Mouse (Mus musculus): ENCODE data around the gene Ptpro. TPM values are rescaled to one million over a fixed set of nuclear protein-coding genes. Genes with fewer than 3 reads are reported as not detected.

Gene Ptpro
- polyA plus RNA-seq, 1 experiment = 2.7 TPM

DNA sequence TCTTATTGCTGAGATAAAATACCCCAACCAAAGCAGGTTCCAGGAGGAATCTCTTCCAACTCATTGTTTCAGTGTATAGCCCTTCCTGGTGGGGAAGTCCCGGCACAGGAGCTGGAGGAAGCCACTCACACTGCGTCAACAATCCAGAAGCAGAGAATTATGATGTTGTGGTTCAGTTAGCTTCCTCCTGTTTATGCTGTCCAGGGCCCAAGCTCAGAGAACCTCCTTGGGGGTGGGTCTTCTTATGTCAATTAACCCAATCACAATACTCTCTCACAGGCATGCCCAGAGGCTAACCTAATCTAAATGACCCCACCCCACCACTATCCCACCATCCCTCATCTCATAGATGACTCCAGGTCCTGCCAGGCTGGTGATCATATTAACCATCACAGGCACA lies 160.9 kb downstream of the Ptpro start:
- DNase-seq = no peak
- WGBS = 25% methylated on average over 2 of the region's 2 CpGs
- Histone ChIP-seq H3K4me1 (replicated peaks; ENCODE audit: control insufficient read depth, insufficient read depth, low read length) (no peaks in the 10 kb centered on the region), H3K27ac (ENCODE audit: control insufficient read depth, insufficient read depth, low read length) (no peak overlapping the region), H3K4me3 (ENCODE audit: control insufficient read depth, insufficient read depth, low read length) (no peak overlapping the region), H3K36me3 (ENCODE audit: control insufficient read depth, insufficient read depth, low read length) (no peaks in the 10 kb centered on the region), H3K27me3 (ENCODE audit: control insufficient read depth, insufficient read depth, low read length) (no peaks in the 10 kb centered on the region)
- TF ChIP-seq CTCF (IDR thresholded peaks at IDR 0.05; ENCODE audit: borderline replicate concordance, control insufficient read depth, extremely low read depth, insufficient read depth, low read length, poor library complexity) (no peak), POLR2A (IDR thresholded peaks at IDR 0.05; ENCODE audit: control insufficient read depth, extremely low read depth, insufficient read depth, low read length, poor library complexity) (no peak)

DNA sequence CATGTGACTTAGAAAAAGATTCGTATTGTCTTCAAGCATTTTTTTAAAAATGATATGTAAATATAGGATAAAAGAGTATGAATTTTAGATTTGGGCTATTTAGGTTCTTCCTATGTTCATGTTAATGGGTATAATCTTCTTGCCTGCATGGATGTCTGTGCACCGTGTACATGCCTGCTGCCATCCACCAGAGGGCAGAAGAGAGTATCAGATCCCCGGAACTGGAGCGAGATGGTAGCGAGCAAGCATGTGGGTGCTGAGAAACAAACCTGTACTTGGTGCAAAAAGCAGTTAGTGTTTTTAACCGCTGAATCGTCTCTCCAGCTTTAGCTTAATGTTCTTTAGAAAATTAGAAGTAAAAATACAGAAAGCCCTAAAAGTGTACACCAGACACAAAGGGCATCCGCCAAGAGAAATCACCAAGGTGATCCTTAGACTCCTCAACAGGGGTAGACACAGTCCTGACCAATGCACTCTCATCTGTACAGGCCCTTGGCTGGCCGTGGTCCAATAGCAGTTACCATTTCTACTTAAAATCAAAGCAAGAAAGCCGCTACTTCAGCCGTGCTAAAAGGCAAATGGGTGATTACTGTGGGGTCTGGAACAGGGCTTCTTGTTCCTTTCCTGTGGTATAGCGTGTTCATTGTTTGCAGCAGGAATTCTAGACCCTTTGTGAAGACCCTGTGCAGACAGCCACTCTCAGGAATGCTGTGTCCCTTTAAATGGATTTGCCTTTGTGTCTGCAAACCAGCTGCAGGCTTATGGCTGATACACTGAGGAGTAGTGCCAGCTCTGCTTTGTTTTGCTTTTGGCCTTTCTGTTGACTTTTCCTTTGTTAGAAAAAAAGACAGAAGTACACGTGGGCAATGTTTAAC lies 162.6 kb downstream of the Ptpro start:
- peak; percentile 58; the same call in 1 of the 2 replicates for TF ChIP-seq CTCF (IDR thresholded peaks at IDR 0.05; ENCODE audit: borderline replicate concordance, control insufficient read depth, extremely low read depth, insufficient read depth, low read length, poor library complexity)
- TF ChIP-seq POLR2A (IDR thresholded peaks at IDR 0.05; ENCODE audit: control insufficient read depth, extremely low read depth, insufficient read depth, low read length, poor library complexity) = no peak
- Histone ChIP-seq H3K4me1 (replicated peaks; ENCODE audit: control insufficient read depth, insufficient read depth, low read length) (no peaks in the 10 kb centered on the region), H3K36me3 (ENCODE audit: control insufficient read depth, insufficient read depth, low read length) (no peaks in the 10 kb centered on the region), H3K4me3 (ENCODE audit: control insufficient read depth, insufficient read depth, low read length) (no peak overlapping the region), H3K27ac (ENCODE audit: control insufficient read depth, insufficient read depth, low read length) (no peak overlapping the region), H3K27me3 (ENCODE audit: control insufficient read depth, insufficient read depth, low read length) (no peaks in the 10 kb centered on the region)
- peak; percentile 34 for DNase-seq
- WGBS = 57% methylated on average over 13 of the region's 13 CpGs

DNA sequence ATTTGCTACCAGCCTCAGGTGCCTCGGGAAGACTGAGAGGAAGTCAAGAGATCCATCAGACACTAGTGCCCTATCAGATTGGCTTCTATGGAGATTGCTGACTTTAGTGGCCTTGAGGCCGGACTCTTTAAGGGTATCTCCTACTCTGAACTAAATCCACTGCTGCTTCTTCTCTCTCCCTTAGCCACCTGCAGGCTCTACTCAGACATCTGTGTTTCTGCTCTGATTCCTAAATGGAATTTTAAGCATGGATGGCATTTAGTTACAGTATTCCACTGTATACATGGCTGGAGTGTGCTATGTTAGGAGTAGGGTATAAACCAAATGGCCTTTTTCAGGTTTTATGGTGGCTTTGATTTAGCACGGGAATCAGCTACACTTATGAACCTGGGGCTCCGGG lies 170.7 kb downstream of the Ptpro start:
- WGBS = 80% methylated on average over 4 of the region's 4 CpGs
- Histone ChIP-seq H3K36me3 (ENCODE audit: control insufficient read depth, insufficient read depth, low read length) (no peaks in the 10 kb centered on the region), H3K4me3 (ENCODE audit: control insufficient read depth, insufficient read depth, low read length) (no peak overlapping the region), H3K27me3 (ENCODE audit: control insufficient read depth, insufficient read depth, low read length) (no peaks in the 10 kb centered on the region), H3K27ac (ENCODE audit: control insufficient read depth, insufficient read depth, low read length) (no peak overlapping the region), H3K4me1 (replicated peaks; ENCODE audit: control insufficient read depth, insufficient read depth, low read length) (no peaks in the 10 kb centered on the region)
- DNase-seq = no peak
- TF ChIP-seq CTCF (IDR thresholded peaks at IDR 0.05; ENCODE audit: borderline replicate concordance, control insufficient read depth, extremely low read depth, insufficient read depth, low read length, poor library complexity) = no peak
- no peak for TF ChIP-seq POLR2A (IDR thresholded peaks at IDR 0.05; ENCODE audit: control insufficient read depth, extremely low read depth, insufficient read depth, low read length, poor library complexity)

DNA sequence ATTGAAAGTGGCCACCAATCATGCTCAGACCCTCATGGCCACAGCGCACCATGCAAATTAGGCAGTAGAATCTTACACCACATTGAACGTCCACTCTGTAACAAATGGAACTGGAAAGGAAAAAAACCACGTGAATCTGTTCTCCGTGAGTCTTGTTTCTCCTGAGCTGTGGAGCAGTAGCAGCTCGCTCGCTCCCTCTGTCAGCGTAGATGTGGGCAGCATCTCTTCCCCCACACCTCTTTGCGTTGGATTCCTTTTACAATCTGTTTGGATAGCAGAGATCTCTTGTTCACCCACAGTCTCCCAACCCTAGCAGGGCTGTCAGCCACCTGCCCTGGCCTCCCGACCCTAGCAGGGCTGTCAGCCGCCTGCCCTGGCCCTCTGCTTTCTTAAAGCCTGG lies 171.7 kb downstream of the Ptpro start:
- Histone ChIP-seq H3K27ac (ENCODE audit: control insufficient read depth, insufficient read depth, low read length) (no peak overlapping the region), H3K4me1 (replicated peaks; ENCODE audit: control insufficient read depth, insufficient read depth, low read length) (no peaks in the 10 kb centered on the region), H3K27me3 (ENCODE audit: control insufficient read depth, insufficient read depth, low read length) (no peaks in the 10 kb centered on the region), H3K4me3 (ENCODE audit: control insufficient read depth, insufficient read depth, low read length) (no peak overlapping the region), H3K36me3 (ENCODE audit: control insufficient read depth, insufficient read depth, low read length) (no peaks in the 10 kb centered on the region)
- no peak for TF ChIP-seq CTCF (IDR thresholded peaks at IDR 0.05; ENCODE audit: borderline replicate concordance, control insufficient read depth, extremely low read depth, insufficient read depth, low read length, poor library complexity)
- no peak for TF ChIP-seq POLR2A (IDR thresholded peaks at IDR 0.05; ENCODE audit: control insufficient read depth, extremely low read depth, insufficient read depth, low read length, poor library complexity)
- no peak for DNase-seq
- WGBS = 91% methylated on average over 10 of the region's 10 CpGs

DNA sequence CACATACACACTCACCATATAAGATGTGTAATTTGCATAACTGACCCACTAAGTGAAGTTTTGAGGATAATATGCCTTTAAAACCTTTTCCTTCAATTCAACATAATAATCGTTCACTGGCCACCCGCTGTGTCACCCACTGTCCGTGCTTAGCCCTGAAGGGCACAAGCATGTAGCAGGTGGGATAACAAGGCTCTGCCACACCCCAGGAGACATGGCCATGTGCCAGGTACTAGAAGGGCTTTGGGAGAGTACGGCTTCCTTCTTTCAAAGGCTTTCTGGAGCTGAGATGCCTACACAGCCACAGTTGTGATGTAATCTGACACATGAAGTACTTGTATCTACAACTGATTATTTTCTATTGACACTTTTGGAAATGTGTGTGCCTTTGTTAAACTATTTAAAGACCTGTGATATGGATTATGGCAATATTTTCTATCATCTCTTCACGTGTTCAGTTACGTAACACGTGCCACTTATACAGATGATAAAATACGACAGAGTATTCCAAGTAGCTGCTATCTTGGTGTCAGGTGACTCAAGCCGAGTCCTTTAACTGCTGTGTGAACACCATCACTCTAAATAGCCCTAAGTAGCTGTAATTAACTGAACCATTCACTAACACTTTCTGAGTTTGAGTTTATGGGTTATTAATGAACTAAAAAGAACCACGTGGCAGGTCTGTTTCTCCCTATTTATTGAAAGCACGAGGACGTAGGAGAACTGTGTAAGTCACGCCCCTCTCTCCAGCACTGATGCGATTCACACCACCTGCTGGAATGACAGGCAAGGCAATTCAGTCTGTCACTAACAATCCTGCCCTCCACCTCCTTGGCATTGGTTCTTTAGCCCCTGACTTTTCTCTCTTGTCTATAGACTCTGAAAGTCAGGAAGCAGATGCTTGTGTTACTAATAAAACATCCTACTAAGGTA lies 173.6 kb downstream of the Ptpro start:
- Histone ChIP-seq H3K4me3 (ENCODE audit: control insufficient read depth, insufficient read depth, low read length) (no peak overlapping the region), H3K27ac (ENCODE audit: control insufficient read depth, insufficient read depth, low read length) (no peak overlapping the region), H3K36me3 (ENCODE audit: control insufficient read depth, insufficient read depth, low read length) (no peaks in the 10 kb centered on the region), H3K4me1 (replicated peaks; ENCODE audit: control insufficient read depth, insufficient read depth, low read length) (no peaks in the 10 kb centered on the region), H3K27me3 (ENCODE audit: control insufficient read depth, insufficient read depth, low read length) (no peaks in the 10 kb centered on the region)
- 87% methylated on average over 14 of the region's 14 CpGs for WGBS
- TF ChIP-seq POLR2A (IDR thresholded peaks at IDR 0.05; ENCODE audit: control insufficient read depth, extremely low read depth, insufficient read depth, low read length, poor library complexity) = no peak
- TF ChIP-seq CTCF (IDR thresholded peaks at IDR 0.05; ENCODE audit: borderline replicate concordance, control insufficient read depth, extremely low read depth, insufficient read depth, low read length, poor library complexity) = no peak
- DNase-seq = no peak

DNA sequence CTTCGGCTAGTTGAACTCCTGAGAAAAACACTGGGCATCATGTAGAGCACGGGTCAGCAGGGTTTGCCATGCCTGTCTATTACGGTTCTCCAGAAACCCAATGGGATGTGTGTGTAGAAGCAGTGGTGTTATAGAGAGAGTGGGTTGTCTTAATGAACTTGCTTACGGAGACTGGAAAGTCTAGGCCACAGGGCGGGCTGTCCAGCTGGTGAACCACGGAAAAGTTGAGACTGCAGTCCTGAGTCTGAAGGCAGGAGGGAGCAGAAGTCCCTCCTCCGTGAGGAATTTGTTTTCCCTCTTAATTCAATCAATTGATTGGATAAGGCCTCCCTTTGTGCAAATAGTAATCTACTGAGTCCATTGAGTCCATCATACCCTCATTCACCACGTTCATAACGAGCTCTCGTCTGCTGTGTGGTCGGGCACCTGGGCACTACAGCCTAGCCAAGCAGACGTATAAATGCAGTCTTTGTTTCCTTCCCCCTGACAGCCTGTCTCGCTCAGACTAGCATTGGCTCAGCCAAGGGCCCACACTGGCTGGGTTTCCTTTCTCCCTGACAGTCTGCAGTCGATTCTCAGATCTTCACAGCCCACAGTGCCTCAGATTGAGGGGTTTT lies 181.5 kb downstream of the Ptpro start:
- no peak for TF ChIP-seq CTCF (IDR thresholded peaks at IDR 0.05; ENCODE audit: borderline replicate concordance, control insufficient read depth, extremely low read depth, insufficient read depth, low read length, poor library complexity)
- TF ChIP-seq POLR2A (IDR thresholded peaks at IDR 0.05; ENCODE audit: control insufficient read depth, extremely low read depth, insufficient read depth, low read length, poor library complexity) = no peak
- Histone ChIP-seq H3K27ac (ENCODE audit: control insufficient read depth, insufficient read depth, low read length) (no peak overlapping the region), H3K36me3 (ENCODE audit: control insufficient read depth, insufficient read depth, low read length) (no peaks in the 10 kb centered on the region), H3K27me3 (ENCODE audit: control insufficient read depth, insufficient read depth, low read length) (no peaks in the 10 kb centered on the region), H3K4me1 (replicated peaks; ENCODE audit: control insufficient read depth, insufficient read depth, low read length) (no peaks in the 10 kb centered on the region), H3K4me3 (ENCODE audit: control insufficient read depth, insufficient read depth, low read length) (no peak overlapping the region)
- WGBS = 57% methylated on average over 14 of the region's 14 CpGs
- no peak for DNase-seq
